Mouse (Mus musculus) MN1 (cell line): ENCODE measurements at regions not wholly inside any gene's neighbourhood (a gene's known extent, or its start where the extent isn't known, plus 50 kb on each side); places are given as distances from the start of the nearest gene placed in this dataset.
A peak's percentile ranks its signal among the peaks of the same experiment; 100 is the strongest.

Experiments
- DNase-seq: peaks from one replicate; pipeline ENCODE4 v3.0.0-alpha.2; 2016; ENCODE audit warnings: low spot score

DNA sequence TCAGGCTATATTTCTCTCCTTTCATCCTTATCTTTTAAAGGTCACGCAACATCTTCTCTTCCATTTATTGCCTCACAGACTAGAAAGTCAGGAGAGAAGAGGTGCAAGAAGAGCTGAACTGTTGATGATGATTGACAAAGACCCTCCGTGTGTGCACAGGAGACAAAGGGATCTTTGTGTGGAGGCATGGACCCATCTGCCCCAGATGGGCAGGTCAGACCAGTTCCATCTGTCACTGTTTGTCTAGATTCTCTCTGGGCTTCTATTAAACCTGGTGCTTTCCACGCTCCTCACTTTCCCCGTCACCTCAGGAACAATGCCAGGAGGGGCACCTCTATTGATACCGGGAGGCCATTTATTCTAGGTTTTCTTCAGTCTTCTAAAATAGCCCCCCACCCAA is 364.1 kb upstream of the Pik3r1 start:
- DNase-seq = no peak

DNA sequence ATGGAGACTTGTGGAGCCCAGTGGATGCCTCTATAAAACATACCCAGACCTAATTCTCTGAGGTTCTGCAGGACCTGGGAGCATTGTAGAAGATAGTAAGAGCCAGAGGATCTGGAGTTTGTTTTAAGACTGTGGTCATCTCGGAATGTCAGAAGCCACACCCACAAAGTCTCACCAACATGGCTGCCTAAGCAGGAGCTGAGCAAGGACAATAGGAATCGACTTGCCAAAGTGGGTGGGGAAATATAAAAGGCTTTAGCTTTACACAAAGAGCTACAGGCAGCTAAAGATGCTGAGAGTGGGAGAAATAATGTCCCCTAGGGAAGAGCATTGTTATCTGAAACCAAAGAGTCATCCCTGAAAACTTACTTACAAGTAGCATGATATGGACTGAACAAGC is 364.7 kb upstream of the Pik3r1 start:
- DNase-seq = no peak

DNA sequence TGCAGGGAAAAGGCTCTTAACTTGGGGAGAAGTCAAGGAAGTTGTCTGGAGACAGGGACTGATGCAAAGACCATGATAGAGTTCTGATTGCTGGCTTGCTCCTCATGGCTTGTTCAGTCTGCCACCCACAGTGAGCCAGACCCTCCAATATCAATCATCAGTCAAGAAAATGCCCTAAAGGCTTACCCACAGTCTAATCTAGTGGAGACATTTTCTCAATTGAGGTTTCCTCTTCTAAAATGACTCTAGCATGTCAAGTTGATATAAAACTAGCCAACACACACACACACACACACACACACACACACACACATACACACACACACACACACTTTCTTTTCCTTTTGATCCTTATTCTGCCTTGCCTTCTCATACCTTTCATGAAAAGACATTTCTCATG is 367.2 kb upstream of the Pik3r1 start:
- DNase-seq = no peak

DNA sequence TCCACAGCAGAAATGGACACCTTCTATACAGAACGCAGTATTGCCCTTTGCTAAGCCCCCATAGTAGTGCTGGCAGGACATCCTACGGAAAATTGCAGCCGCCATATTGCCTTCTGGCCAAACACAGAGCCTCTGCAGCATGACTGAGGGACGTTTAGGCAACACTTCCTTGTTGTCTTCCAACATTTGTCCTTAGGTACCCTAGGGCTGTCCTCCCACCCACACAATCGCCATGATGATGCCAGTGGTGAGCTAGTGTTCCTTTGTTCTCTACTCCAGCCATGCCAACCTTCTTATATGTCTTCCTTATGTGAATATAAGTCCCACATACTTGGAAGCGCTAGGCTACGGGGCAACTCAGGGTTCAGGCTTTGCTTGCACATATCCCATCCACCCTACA is 375.0 kb upstream of the Pik3r1 start:
- no peak for DNase-seq

DNA sequence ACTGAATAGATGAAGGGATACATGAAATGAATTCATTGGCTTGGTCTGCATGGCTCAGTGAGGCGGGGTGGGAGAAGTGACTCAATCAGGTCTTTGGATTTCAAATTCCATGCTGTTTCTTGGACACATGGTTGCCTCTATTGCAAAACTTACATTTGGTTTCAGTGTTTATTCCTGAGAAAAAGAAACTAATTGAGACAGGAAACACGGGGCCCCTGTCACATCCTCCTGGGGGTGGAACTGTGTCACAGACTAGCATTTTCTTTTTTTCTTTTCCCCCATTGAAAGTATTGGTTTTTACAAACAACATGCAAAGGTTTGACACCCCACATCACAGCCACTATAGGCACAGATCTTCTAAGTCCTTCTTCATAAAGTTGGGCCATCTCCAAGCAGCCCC is 375.8 kb upstream of the Pik3r1 start:
- no peak for DNase-seq

DNA sequence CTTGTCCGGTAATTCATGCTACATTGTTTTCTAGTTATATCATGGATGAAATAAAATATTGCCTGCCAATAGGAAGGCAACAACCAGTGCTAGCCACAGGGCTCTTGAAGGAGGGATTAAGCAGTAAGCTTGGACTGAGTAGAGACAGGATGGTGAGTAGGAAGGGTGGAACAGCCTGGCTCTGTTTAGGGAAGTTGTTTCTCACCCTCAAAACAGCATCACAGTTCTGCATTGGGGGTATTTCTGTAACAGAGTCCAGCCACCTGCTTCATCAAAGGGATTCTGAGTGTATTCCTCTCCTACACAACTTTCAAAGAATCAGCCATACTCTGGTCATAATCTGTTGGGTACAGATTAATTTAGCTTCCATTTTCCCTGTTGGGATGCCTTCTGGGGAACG is 380.0 kb upstream of the Pik3r1 start:
- no peak for DNase-seq

DNA sequence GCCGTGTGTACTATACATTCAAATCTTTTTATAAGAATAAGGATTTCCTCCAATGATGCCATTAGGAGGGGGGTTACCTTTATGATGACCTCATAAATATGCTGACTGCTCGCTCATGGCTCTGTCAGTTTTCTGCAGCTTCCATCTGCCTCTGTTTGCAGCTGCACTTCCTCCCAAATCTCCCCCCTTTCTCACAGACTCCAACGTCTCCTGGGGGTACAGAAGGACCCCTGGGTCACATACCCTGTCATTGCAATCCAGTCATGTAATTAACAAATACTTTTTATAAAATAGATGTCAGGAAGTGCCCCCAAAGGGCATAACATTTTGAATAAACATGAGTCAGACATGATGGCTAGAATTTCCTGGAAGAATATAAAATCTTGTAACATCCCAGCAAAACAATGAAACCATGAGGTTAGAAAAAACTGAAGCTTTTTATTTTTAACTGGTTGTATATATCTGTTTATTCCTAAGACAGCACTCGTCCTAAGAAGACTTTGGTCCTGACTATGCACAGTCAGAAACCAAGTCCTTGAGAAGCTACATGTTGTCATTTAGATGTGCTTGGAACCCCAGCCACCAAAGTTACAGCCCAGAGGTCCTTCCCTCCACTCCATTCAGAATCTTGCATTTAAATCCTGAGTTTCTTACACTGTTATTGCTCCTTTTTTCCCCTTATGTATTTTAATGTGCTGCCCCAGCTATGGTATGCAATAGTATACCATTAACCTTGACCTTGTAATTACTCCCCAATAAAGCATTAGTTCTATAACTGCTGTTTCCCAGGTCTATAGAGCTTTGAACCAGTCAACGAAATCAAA is 386.0 kb upstream of the Pik3r1 start:
- DNase-seq = no peak

DNA sequence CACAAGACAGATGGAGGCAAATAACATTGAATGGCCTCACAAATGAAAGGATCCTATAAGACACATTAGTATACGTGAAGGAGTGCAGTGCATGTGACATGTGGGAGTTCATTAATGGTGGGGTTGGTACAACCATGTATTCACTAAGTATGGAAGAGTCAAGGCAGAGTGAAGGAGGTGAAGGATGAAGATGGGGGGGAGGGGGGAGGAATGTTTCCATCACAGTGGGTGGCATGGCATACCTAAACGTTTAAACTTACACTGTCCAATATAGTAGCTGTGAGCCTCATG is 386.5 kb upstream of the Pik3r1 start:
- DNase-seq = no peak

DNA sequence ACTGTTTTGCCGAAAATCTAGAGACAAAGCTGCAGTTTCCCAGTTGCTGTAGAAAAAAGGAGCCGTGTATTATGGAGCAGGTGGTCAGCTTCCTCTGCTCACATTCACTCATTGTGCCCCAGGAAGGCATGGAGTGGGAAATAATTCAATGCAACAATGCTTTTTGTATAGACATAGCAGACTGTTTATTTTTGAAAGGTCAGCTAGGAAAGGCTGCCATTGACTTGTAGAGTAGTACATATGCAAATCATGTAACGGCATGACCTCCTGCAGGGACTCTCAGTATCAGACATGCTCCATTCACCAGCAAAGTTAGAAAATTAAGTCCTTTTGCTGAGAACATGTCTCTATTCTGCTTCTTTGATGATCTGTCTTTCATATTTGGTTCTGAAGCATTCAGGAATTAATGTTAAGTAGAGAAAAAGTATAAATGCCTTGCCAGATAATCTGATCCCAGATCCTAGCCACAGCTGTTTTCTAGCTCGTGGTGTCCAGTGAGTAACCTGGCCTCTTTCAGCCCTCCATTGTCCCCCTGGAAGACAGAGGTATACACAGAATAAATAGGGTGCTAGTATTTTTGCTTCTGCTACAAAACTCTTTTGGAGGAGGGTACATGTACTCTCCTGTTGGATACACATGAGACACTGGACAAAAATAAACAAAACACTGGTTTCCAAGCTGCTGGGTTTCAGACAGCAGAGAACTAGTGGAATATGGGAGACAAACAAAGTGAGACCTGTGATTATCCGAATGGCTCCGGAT is 389.5 kb upstream of the Pik3r1 start:
- DNase-seq = no peak

DNA sequence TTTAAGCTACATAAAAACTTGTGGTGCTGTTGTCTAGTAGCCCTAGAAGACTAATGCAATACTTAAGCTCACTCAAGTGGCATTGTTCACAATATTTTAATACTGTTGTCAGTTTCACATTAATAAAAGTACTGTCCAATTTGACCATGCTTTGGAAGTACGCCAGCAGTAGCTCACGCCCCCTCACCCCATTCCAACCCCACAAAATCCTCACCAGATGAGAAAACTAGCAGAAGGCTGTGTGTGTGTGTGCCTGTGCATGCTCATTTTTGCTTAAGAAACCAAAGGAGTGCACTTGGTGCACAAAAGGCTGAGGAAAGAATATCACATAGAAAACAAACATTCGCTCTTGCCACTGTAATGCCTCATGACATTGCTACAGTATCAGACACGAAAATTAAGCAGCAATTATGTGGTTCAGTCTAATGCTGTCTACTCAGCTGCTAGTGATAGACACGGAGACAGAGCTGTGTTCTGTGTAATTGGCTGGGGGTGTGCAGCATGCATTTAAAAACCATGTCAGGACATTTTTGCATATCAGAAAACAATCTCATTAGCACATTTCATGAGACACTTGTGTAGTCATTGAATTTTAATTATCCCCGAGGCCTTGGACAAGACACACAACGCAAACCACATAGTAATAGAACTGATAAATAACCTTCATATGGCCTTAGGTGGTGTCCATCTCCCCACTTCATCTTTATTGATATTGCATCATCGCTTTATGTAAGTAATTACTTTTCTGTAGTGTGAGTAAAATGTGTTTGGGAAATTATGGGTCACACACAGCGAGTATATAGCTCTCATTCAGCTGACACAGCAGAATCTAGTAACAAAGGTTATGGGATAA is 405.6 kb upstream of the Pik3r1 start:
- DNase-seq = no peak

DNA sequence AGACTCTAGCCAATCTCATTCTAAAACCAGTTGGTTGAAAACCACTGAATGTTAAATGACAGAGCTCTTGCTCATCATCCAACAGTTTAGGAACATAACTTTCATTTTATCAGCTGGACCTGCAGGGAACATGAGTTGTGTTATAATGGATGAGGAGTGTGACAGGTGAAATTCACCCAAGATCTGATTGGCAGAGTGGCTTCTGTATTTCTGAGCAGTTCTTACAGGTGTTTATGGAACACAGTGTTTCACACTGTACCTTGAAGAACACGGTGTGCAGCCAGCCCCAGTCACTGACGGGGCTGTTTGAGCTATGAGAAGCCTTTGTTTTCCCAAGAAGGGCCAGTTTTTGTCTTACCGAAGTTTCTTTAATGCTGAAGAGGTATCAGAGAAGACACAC is 406.4 kb upstream of the Pik3r1 start:
- no peak for DNase-seq

DNA sequence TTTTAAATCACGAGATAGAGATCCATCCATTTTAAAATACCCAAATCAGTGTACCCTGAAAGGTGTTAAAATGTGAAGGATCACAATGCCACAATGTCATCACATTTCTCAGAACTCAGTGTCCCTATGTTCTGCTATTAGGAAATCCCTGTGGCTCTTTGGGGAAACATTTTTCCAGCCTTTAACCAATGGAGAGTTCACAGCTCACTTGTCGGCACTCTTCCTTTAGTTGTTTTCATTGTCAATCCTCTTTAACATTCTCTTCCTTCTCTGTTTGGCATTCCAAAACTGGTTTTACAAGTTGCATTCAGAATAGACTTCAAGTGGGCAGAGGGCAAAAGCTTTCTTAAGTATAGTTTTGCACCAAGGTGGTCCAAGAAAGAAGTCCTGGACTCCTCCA is 406.9 kb upstream of the Pik3r1 start:
- DNase-seq = no peak

DNA sequence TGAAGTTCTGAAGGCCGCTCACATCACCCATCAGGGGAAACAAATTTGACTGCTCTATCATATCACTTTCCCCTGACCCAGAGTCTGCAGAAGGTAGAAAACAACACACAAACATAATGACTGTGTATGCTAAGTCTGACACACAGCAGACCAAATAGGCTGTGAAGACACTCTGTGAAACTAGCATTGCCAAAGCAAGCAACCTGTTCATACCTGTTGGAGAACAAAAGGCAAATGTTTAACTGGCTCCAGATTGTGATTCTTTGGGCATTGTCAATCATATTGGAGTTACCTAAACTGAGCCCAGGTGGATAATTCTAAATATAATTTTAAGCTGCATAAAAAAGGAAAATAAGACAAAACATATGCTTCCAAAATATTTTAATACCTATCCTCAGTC is 407.4 kb upstream of the Pik3r1 start:
- DNase-seq = no peak

DNA sequence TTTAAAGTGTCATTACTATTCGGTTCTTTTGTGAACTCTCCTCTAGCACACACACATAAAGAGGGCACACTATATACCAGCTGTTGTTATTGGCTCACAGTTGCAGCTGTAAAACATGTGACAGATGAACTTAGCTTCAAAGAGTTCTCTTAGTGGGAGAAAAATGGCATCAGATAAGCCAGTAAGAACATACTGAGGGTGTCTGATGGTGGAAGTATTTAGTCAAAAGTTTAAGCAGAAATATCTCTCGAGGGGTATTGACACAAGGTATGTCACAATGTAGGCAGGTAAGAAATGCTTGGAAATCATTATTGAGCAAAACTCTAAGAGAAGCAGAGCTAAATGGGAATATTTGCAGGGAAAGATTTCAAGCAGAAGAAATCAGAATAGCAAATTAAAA is 408.4 kb upstream of the Pik3r1 start:
- DNase-seq = no peak

DNA sequence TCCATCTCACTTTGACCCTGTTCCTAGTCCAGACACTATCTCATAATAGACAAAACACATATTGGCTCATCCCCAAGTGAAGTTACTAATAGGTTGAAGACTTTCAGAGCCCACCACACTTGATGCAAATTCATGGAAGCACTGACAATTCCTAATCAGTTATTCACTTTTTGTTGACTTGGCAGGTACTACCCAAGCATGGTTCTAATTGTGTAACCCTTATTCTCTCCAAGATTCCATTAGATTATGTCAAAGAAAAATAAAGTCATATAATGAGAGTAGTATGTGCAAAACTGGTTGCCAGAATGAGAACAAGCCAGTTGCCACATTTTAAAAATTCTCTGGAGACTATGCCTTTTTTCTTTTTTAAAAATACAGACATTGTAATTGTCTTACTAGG is 426.7 kb upstream of the Pik3r1 start:
- DNase-seq = no peak

DNA sequence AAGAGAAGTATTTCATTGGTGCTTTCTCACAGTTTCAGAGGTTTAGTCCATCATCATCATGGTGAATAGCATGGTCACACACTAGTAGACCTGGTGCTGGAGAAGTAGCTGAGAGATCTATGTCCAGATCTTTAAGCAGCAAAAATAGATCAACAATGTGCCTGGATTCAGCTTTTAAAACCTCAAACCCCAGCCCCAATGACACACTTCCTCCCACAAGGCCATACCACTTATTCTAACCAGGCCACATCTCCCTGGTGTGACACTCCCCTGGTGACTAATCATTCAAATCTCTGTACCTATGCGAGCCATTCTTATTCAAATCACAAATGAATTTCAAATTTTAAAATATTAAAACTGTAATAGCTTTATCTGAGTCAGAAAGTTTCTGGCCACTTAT is 434.3 kb upstream of the Pik3r1 start:
- no peak for DNase-seq

DNA sequence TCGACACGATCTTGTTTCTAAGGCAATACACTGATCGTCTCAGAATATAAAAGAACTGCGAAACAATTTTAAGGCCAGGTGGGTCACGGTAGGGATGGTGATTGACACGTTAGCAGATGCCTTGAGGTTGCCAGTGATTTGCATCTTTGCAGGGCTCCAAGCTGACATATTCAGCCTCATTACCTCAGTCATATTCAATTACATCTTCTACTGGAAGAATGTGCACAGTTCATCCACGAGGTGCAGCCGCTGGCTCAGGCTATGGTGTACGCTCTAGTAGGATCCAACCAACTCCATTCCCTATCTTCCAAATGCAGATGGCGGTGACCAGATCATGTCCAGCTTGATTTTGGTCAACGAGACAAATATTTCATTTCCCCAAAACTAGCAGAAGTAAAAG is 450.5 kb upstream of the Pik3r1 start:
- no peak for DNase-seq

DNA sequence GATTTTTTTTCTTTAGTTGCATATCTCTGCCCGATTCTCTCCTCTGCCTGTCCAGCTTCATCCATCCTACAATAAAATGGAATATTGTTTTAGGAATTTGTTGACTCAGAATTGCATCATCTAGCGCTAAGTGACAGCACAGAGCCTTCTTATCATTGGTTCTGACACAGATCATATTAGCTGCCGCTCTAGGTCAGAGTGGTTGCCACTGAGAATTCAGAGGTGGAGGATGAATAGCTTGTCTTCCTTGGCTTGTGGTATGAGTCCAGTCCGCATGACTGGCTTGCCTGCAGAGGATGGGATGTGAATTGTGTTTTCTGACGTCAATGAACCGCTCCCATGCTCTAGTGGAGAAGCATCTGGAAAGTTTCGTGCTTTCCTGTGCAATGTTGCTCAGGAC is 462.3 kb upstream of the Cd180 start:
- DNase-seq = peak; percentile 40

DNA sequence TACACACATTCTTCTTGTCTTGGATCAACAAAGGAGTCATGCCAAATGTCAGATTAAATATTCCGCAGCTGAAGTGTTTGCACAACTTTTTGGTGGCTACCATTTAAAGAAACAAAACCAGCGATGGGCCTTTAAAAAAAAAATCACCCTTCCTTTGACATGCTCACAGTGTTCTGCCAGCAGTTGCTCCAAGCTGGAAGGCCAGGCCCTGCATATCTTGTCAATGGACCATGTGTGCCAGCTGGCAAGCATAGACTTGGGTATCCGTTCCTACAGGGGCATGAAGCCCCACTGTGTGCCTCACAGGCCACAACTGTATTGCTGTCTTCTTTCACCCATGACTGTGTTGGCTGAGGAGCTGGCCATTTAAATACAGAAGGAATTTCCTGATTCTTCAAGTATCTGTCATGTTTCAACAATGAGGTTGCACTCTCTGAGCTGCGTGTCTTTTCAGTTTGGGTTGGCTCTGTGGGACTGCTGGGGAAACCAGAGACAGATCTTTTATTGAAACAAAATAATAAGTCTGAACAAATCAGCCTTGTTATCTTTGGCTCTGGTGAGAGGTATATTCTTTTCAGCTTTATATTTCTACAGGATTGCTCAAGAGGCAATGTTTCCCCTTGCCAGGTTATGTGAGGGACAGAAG is 460.9 kb upstream of the Cd180 start:
- DNase-seq = no peak

DNA sequence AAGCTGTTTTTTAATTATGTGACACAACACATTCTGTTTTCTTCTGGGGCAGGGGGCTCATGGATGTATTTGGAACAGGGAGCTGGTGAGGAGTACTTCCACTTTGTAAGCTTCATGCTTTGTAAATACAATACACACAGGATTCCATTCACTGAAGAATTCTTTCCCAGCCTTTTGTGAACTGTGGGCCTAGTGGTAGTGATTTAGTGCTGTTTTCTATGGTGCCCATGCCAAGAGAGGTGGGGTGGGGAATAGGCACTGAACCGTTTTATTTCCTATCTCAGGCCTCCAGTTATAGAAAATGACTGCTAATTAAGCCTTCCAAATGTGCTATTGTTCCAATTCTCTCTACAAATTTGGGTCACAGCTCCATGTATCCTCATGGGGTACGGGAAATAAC is 442.5 kb upstream of the Cd180 start:
- DNase-seq = no peak

DNA sequence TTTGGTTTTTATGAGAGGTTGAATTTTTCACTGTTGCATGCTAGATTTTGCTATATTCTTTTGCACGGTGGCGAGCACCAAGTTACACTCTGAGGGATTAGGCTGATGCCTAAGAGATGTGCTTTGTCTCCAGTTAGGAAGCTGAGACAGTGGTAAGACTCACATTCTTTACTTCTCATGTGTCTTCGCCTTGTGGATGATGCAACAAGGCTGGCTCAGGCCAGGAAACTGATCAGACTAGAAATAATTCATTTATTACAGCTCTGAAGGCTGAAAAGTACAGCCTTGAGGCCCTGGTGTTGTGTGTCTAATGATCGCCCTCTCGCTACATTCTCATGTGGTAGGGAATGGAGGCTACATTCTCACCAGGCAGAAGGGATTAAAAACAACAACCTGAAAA is 441.6 kb upstream of the Cd180 start:
- no peak for DNase-seq
